Mouse (Mus musculus): ENCODE measurements around the gene Slc34a3.

The Slc34a3 gene

GRCm38 (mm10) chr2:25224766-25225752, 9.1 kb downstream of the Slc34a3 start:
- peak; percentile 99 to 100 for DNase-seq

GRCm38 (mm10) chr2:25224492-25224765, 9.7 kb downstream of the Slc34a3 start, which contains the start of gene Tubb4b:
TSS of gene Tubb4b (minus strand) at chr2:25224702.
- no peak for DNase-seq

- peak; percentile 74 to 79 for DNase-seq
Observed at GRCm38 (mm10) chr2:25223681-25224491, 10.3 kb downstream of the Slc34a3 start.

- DNase-seq, result no peak
Observed at GRCm38 (mm10) chr2:25221331-25221772, 12.8 kb downstream of the Slc34a3 start.

GRCm38 (mm10) chr2:25218445-25218844, 15.7 kb downstream of the Slc34a3 start, which contains the start of gene Fam166a:
TSS of gene Fam166a (plus strand) at chr2:25218745.
- no peak for DNase-seq

- no peak for DNase-seq
Observed at GRCm38 (mm10) chr2:25217666-25218065, 16.5 kb downstream of the Slc34a3 start.

- DNase-seq, result no peak
Observed at GRCm38 (mm10) chr2:25214444-25214843, 19.7 kb downstream of the Slc34a3 start, which contains the start of gene Stpg3. TSS of gene Stpg3 (minus strand) at chr2:25214637.

GRCm38 (mm10) chr2:25213266-25213865, 20.8 kb downstream of the Slc34a3 start:
- DNase-seq, result no peak

- DNase-seq, result peak; percentile 82 to 87
Observed at GRCm38 (mm10) chr2:25211121-25211670, 23.0 kb downstream of the Slc34a3 start, which contains the start of gene Nelfb. TSS of gene Nelfb (minus strand) at chr2:25211489.

- DNase-seq, result no peak
Observed at GRCm38 (mm10) chr2:25210686-25211085, 23.5 kb downstream of the Slc34a3 start.

GRCm38 (mm10) chr2:25207593-25207992, 26.6 kb downstream of the Slc34a3 start:
- DNase-seq, result no peak

GRCm38 (mm10) chr2:25203631-25204214, 30.4 kb downstream of the Slc34a3 start:
- DNase-seq, result no peak

- no peak for DNase-seq
Observed at GRCm38 (mm10) chr2:25200631-25201030, 33.5 kb downstream of the Slc34a3 start.

GRCm38 (mm10) chr2:25197946-25198345, 36.2 kb downstream of the Slc34a3 start:
- no peak for DNase-seq

GRCm38 (mm10) chr2:25197191-25197590, 37.0 kb downstream of the Slc34a3 start:
- DNase-seq, result no peak

- DNase-seq, result peak; percentile 68 to 84
Observed at GRCm38 (mm10) chr2:25196172-25196954, 37.8 kb downstream of the Slc34a3 start, which contains the start of gene Tor4a. TSS of gene Tor4a (minus strand) at chr2:25196886.

- peak; percentile 62 to 79 for DNase-seq
Observed at GRCm38 (mm10) chr2:25195211-25196156, 38.7 kb downstream of the Slc34a3 start.

- peak; percentile 26 to 41 for DNase-seq
Observed at GRCm38 (mm10) chr2:25194486-25195171, 39.5 kb downstream of the Slc34a3 start.

- DNase-seq, result no peak
Observed at GRCm38 (mm10) chr2:25194006-25194405, 40.2 kb downstream of the Slc34a3 start.
